9 mouse cellular contexts compared by ENCODE assay signal in the genomic region with DNA sequence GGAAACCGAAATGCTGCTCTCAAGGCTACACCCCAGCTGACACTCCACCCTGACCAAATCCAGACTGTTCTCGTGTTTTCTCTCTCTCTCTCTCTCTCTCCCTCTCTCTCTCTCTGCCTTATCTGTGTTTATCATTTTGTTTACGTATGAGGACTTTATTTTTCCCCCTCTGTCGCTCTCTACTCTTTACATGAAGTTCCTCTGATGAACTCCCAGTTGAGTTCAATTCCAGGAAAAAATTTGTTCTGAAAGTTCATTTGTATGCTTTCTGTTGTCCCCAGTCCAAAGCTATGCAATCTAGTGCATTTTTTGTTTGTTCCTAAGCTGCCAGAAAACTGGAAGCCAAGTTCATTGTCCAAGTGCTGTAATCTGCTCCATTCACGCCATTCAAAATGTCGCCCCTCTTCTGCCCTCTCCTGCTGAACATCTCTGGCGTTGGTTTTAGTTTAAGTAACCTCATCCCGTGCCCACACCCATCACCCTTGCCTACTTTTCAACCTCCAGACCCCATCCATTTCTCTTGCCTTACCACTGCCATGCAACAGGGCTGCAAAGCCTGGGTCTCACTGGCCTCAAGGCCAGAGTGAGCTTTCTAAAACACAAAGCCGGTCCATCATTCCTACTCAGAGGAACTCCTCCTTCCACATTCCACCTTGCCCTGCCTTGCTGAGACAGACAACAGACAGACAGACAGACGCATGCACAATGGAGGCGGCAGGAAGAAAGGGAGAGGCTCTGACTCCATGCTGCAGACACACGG. TPM values are rescaled to one million over a fixed set of nuclear protein-coding genes. Genes with fewer than 3 reads are reported as not detected.
DNase-seq lines count a peak whose midpoint lies in the region; ATAC-seq lines count a peak whose summit lies in the region.
"Had no signal": no experiment of that assay in that cellular context is flagged by ENCODE, and none has a peak within 500 bp of the region (broad histone marks: within the 10 kb centered on the region; RNA-seq: fewer than 3 reads in every experiment).

No protein-coding gene starts in this region.

- H3K4me2 ChIP-seq in forebrain, embryonic 15.5 days (replicated peaks): peak overlapping the region; percentile 17; the same call in 1 of the 2 replicates
- peak overlapping the region; percentile 67 for H3K4me2 ChIP-seq in stomach, embryonic 16.5 days (ENCODE audit: low read depth, low read length)

- H3K27me3 ChIP-seq in megakaryocyte, embryonic 14.5 days (replicated peaks): peaks cover 64% of the 10 kb centered on the region
- no peaks in the 10 kb centered on the region for H3K27me3 ChIP-seq in forebrain, embryonic 15.5 days
- H3K27me3 ChIP-seq in limb, embryonic 10.5 days (ENCODE audit: low read depth, poor library complexity, severe bottlenecking): no peaks in the 10 kb centered on the region
- no peaks in the 10 kb centered on the region for H3K27me3 ChIP-seq in stomach, embryonic 16.5 days (ENCODE audit: control insufficient read depth, insufficient read depth, low read length)

- peaks cover 51% of the 10 kb centered on the region for H3K4me1 ChIP-seq in megakaryocyte, embryonic 14.5 days
- peaks cover 41% of the 10 kb centered on the region for H3K4me1 ChIP-seq in forebrain, embryonic 15.5 days
- H3K4me1 ChIP-seq in limb, embryonic 10.5 days: peaks cover 52% of the 10 kb centered on the region
- H3K4me1 ChIP-seq in stomach, embryonic 16.5 days (ENCODE audit: control insufficient read depth, insufficient read depth, low read length): peaks cover 21% of the 10 kb centered on the region

- 46% methylated on average over 12 of the region's 12 CpGs for WGBS in forebrain, embryonic 15.5 days
- WGBS in limb, embryonic 10.5 days: 83% methylated on average over 12 of the region's 12 CpGs
- WGBS in stomach, embryonic 16.5 days: 50% methylated on average over 12 of the region's 12 CpGs

- no peak for DNase-seq in limb, embryonic 10.5 days (ENCODE audit: low spot score)
- DNase-seq in yolk sac, embryonic 10.5 days (ENCODE audit: low spot score): no peak
- DNase-seq in left cerebral cortex, adult 9 months (ENCODE audit: low spot score in 2 of 2): no peak
- no peak for DNase-seq in cerebellum, postnatal 25 days
- DNase-seq: kidney, adult 18-20 months had no signal

- H3K36me3 ChIP-seq in megakaryocyte, embryonic 14.5 days (replicated peaks; ENCODE audit: low read length): no peaks in the 10 kb centered on the region
- H3K36me3 ChIP-seq in forebrain, embryonic 15.5 days: 0 out of 2 replicates have a peak, but pooled peaks cover 4% of the 10 kb centered on the region
- H3K36me3 ChIP-seq in limb, embryonic 10.5 days: peaks cover 44% of the 10 kb centered on the region
- H3K36me3 ChIP-seq in stomach, embryonic 16.5 days (ENCODE audit: control insufficient read depth, insufficient read depth, low read length): no peaks in the 10 kb centered on the region

- no peak for ATAC-seq in megakaryocyte, adult 5-6 weeks (ENCODE audit: poor library complexity, severe bottlenecking)
- ATAC-seq in forebrain, embryonic 15.5 days (replicated peaks): no peak
- ATAC-seq in stomach, embryonic 16.5 days (ENCODE audit: insufficient read depth, low FRiP score): no peak

- H3K27ac ChIP-seq in forebrain, embryonic 15.5 days (replicated peaks): no peak overlapping the region
- no peak overlapping the region for H3K27ac ChIP-seq in limb, embryonic 10.5 days
- H3K27ac ChIP-seq in stomach, embryonic 16.5 days (ENCODE audit: low read length): peak overlapping the region; percentile 8; the same call in 1 of the 2 replicates

- no peak overlapping the region for H3K9ac ChIP-seq in forebrain, embryonic 15.5 days (replicated peaks)
- H3K9ac ChIP-seq in stomach, embryonic 16.5 days (ENCODE audit: low read length): no peak overlapping the region; the same call in 1 of the 2 replicates

- H3K9me3 ChIP-seq in megakaryocyte, embryonic 14.5 days: peaks cover 16% of the 10 kb centered on the region
- H3K9me3 ChIP-seq in forebrain, embryonic 15.5 days: no peaks in the 10 kb centered on the region
- H3K9me3 ChIP-seq in limb, embryonic 10.5 days (replicated peaks): no peaks in the 10 kb centered on the region; the same call in 1 of the 2 replicates
- no peaks in the 10 kb centered on the region for H3K9me3 ChIP-seq in stomach, embryonic 16.5 days (replicated peaks; ENCODE audit: control insufficient read depth, low read length)

- peak overlapping the region; percentile 54 for H3K4me3 ChIP-seq in megakaryocyte, embryonic 14.5 days (replicated peaks)
- H3K4me3 ChIP-seq in forebrain, embryonic 15.5 days: 0 out of 2 replicates have a peak overlapping the region, but pooled peaks have one; percentile 3
- 0 out of 2 replicates have a peak overlapping the region, but pooled peaks have one; percentile 16 for H3K4me3 ChIP-seq in limb, embryonic 10.5 days
- no peak overlapping the region; the same call in 1 of the 2 replicates for H3K4me3 ChIP-seq in stomach, embryonic 16.5 days (replicated peaks; ENCODE audit: low read length)

RNA-seq across cellular contexts. Expression of a gene that starts 2.6 kb away (rescaled TPM):
- polyA plus RNA-seq in megakaryocyte, embryonic 14.5 days (2012; ENCODE audit: insufficient read depth, low replicate concordance): 0.74 and 1.3 TPM in 2 replicates
- total RNA-seq in megakaryocyte, adult 5-6 weeks (2015): 4.6 and 5.0 TPM in 2 replicates
- total RNA-seq in megakaryocyte, adult 5-6 weeks (2017): 2.5 and 3.1 TPM in 2 replicates
- polyA plus RNA-seq in forebrain, embryonic 15.5 days (2015; fragmentation: Nextera tagmentation; extraction: Ambion mirVana): 14.2 and 14.6 TPM in 2 replicates
- polyA plus RNA-seq in limb, embryonic 10.5 days (2016; fragmentation: Nextera tagmentation; extraction: Ambion mirVana): 33.9 and 40.7 TPM in 2 replicates
- 10.8 and 10.9 TPM in 2 replicates for polyA plus RNA-seq in stomach, embryonic 16.5 days (2015; fragmentation: Nextera tagmentation; extraction: Ambion mirVana)

RNA-seq across cellular contexts. Expression of a gene that starts 18.6 kb away (rescaled TPM):
- 5.2 and 7.5 TPM in 2 replicates for polyA plus RNA-seq in megakaryocyte, embryonic 14.5 days (2012; ENCODE audit: insufficient read depth, low replicate concordance)
- total RNA-seq in megakaryocyte, adult 5-6 weeks (2015): 4.4 and 7.1 TPM in 2 replicates
- total RNA-seq in megakaryocyte, adult 5-6 weeks (2017): 5.9 and 12.6 TPM in 2 replicates
- polyA plus RNA-seq in forebrain, embryonic 15.5 days (2015; fragmentation: Nextera tagmentation; extraction: Ambion mirVana): 49.4 and 55.6 TPM in 2 replicates
- polyA plus RNA-seq in limb, embryonic 10.5 days (2016; fragmentation: Nextera tagmentation; extraction: Ambion mirVana): 17.3 and 25.6 TPM in 2 replicates
- 33.5 and 34.8 TPM in 2 replicates for polyA plus RNA-seq in stomach, embryonic 16.5 days (2015; fragmentation: Nextera tagmentation; extraction: Ambion mirVana)

RNA-seq across cellular contexts. Expression of a gene that starts 30.5 kb away (rescaled TPM):
- polyA plus RNA-seq in megakaryocyte, embryonic 14.5 days (2012; ENCODE audit: insufficient read depth, low replicate concordance): not detected in 2 replicates
- total RNA-seq in megakaryocyte, adult 5-6 weeks (2015): 6.0 and 7.2 TPM in 2 replicates
- 5.7 TPM in 1 of 2 replicates, not detected in the other for total RNA-seq in megakaryocyte, adult 5-6 weeks (2017)
- 2.0 TPM in 1 of 2 replicates, not detected in the other for polyA plus RNA-seq in forebrain, embryonic 15.5 days (2015; fragmentation: Nextera tagmentation; extraction: Ambion mirVana)
- 0.79 and 1.7 TPM in 2 replicates for polyA plus RNA-seq in limb, embryonic 10.5 days (2016; fragmentation: Nextera tagmentation; extraction: Ambion mirVana)
- polyA plus RNA-seq in stomach, embryonic 16.5 days (2015; fragmentation: Nextera tagmentation; extraction: Ambion mirVana): 0.43 and 2.1 TPM in 2 replicates

RNA-seq across cellular contexts. Expression of a gene that starts 37.3 kb away (rescaled TPM):
- polyA plus RNA-seq in megakaryocyte, embryonic 14.5 days (2012; ENCODE audit: insufficient read depth, low replicate concordance): 143 and 223 TPM in 2 replicates
- 73.6 and 90.5 TPM in 2 replicates for total RNA-seq in megakaryocyte, adult 5-6 weeks (2015)
- 59.1 and 77.0 TPM in 2 replicates for total RNA-seq in megakaryocyte, adult 5-6 weeks (2017)
- polyA plus RNA-seq in forebrain, embryonic 15.5 days (2015; fragmentation: Nextera tagmentation; extraction: Ambion mirVana): 333 and 354 TPM in 2 replicates
- polyA plus RNA-seq in limb, embryonic 10.5 days (2016; fragmentation: Nextera tagmentation; extraction: Ambion mirVana): 290 and 296 TPM in 2 replicates
- polyA plus RNA-seq in stomach, embryonic 16.5 days (2015; fragmentation: Nextera tagmentation; extraction: Ambion mirVana): 307 and 337 TPM in 2 replicates
